Mouse (Mus musculus): ENCODE results near the gene Eps8. TPM values are rescaled to one million over a fixed set of nuclear protein-coding genes. Genes with fewer than 3 reads are reported as not detected.

The Eps8 gene
- polyA plus RNA-seq (2012; rRNA removed), result 6.3 and 8.3 TPM in 2 replicates

GRCm38 (mm10) chr6:137654776-137655175 is at the start of gene Eps8:
TSS of gene Eps8 (minus strand) at chr6:137654876.

Other genes starting within 250 kb of the Eps8 start
- 73.8 and 80.4 TPM in 2 replicates for gene Strap, start 80.2 kb upstream of the Eps8 start, polyA plus RNA-seq (2012; rRNA removed)
- 7.5 and 9.5 TPM in 2 replicates for gene Dera, start 99.7 kb upstream of the Eps8 start, polyA plus RNA-seq (2012; rRNA removed)

All from central nervous system, embryonic 14 days (tissue).